Mouse (Mus musculus) neural tube, embryonic 14.5 days (tissue): ENCODE measurements around the gene Nxph1. TPM values are rescaled to one million over a fixed set of nuclear protein-coding genes. Genes with fewer than 3 reads are reported as not detected.

Source experiments
- ATAC-seq: fragments of 200-750 bp; cut with Nextera tagmentation; 2 replicates; pipeline ENCODE4 v1.8.0; 2017; ENCODE audit warnings: low read depth, mild to moderate bottlenecking, moderate TSS enrichment, moderate library complexity
- H3K27ac ChIP-seq: fragments of 300-500 bp; sonication (generic); 2 replicates; pipeline ENCODE4 v1.5.1; 2014; ENCODE audit warnings: low read depth, mild to moderate bottlenecking, control low read depth, low read length, moderate library complexity, mixed read lengths
- H3K27me3 ChIP-seq: fragments of 300-500 bp; sonication (generic); 2 replicates; pipeline ENCODE4 v1.6.1; 2014; ENCODE audit warnings: low read length; ENCODE audit not compliant: control insufficient read depth, insufficient read depth
- H3K36me3 ChIP-seq: fragments of 300-500 bp; sonication (generic); 2 replicates; pipeline ENCODE4 v1.6.1; 2014; ENCODE audit warnings: low read length, mixed read lengths; ENCODE audit not compliant: control insufficient read depth, insufficient read depth
- H3K4me1 ChIP-seq: fragments of 300-500 bp; sonication (generic); 2 replicates; pipeline ENCODE4 v1.6.1; 2014; ENCODE audit warnings: low read length; ENCODE audit not compliant: control insufficient read depth, insufficient read depth
- H3K4me2 ChIP-seq: fragments of 300-500 bp; sonication (generic); 2 replicates; pipeline ENCODE4 v1.6.1; 2014; ENCODE audit warnings: mild to moderate bottlenecking, low read depth, low read length, control low read depth
- H3K4me3 ChIP-seq: fragments of 300-500 bp; sonication (generic); 2 replicates; pipeline ENCODE4 v1.5.1; 2014; ENCODE audit warnings: low read depth, low read length, control low read depth, mixed read lengths
- H3K9ac ChIP-seq: fragments of 300-500 bp; sonication (generic); replicated peaks from 2 replicates; pipeline ENCODE4 v1.6.1; 2014; ENCODE audit warnings: low read depth, mild to moderate bottlenecking, control low read depth, low read length, mixed read lengths
- H3K9me3 ChIP-seq: fragments of 300-500 bp; sonication (generic); 2 replicates; pipeline ENCODE4 v1.6.1; 2016; ENCODE audit warnings: low read length; ENCODE audit not compliant: control insufficient read depth
- WGBS: fragments of 180-500 bp; shearing (Covaris S2); extraction: QIAGEN DNeasy Blood & Tissue Kit; methylation state at CpG from one replicate; pipeline ENCODE4 v1.1.7; 2014; 5-methylcytosine and 5-hydroxymethylcytosine counted together
- polyA plus RNA-seq: library from polyadenylated mRNA; unstranded; fragments of >200 nt; fragmentation: Nextera tagmentation; extraction: Ambion mirVana; gene quantifications from 2 replicates; pipeline ENCODE4 v1.2.1, GENCODE M21; 2014

The Nxph1 gene
- 108 and 122 TPM in 2 replicates for polyA plus RNA-seq

DNA sequence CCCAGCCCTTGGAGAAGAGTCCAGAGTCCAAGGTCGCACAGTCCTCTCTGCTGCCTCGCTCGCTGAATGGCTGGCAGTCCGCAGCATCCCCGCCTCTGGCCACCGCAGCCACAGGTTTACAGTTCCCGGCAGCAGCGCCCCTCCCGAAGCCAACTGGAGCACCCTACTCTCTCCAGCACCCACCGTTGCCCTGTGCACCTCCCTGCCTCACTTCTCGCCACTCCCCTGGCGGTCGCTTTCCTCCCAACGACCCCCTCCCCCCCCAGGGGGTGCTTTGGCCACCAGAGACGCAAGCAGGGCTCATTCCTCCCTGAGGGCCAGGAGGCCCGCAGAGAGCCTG is at the start of gene Nxph1:
TSS of gene Nxph1 (plus strand) at position 301 of the 340 bp plus-strand sequence.
- Histone ChIP-seq H3K27me3 (peaks cover 2% of the 10 kb centered on the region), H3K4me2 (peak within 1 kb of the TSS; percentile 73), H3K36me3 (no peaks in the 10 kb centered on the region), H3K4me1 (peaks cover 5% of the 10 kb centered on the region), H3K27ac (peak within 1 kb of the TSS; percentile 93), H3K9ac (peak within 1 kb of the TSS; percentile 82), H3K4me3 (peak within 1 kb of the TSS; percentile 56), H3K9me3 (no peaks in the 10 kb centered on the region)
- ATAC-seq: peak; percentile 42; the same call in 1 of the 2 replicates
- 0% methylated on average over 16 of the region's 16 CpGs for WGBS

DNA sequence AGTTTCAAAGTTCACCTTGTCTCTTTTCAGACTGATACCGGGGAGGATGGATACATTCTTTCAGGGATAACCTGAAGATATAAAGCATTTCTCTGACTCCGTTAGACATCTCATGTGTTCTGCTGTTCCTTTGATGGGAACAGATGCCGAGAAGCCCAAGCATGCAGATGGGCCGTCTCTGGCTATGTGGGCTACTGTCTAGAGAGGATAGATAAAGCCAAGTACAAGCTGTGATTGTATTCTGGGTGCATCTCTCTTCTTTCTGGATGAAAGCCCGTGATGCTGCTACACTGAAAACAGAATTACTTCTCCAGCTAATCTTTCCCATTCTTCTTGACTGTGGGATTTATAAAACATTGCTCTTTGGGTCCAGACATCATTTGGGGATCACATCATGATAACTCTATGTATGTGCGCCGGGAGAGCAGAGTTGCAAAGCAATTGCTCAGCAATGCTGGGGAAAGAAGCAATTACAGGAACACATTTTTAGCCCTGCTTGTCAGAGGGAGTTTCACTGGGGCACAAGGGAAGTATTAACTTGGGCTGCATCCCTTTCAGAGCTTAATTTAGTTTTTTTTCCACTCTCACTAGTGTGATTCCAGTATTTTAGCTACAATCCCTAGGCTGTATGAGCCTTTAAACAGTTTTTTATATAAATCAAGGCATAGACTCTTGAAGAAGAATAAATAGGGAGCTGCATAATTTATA is 48.1 kb upstream of the Nxph1 start:
- Histone ChIP-seq H3K9ac (no peak overlapping the region), H3K36me3 (no peaks in the 10 kb centered on the region), H3K4me3 (no peak overlapping the region), H3K4me2 (no peak overlapping the region), H3K9me3 (no peaks in the 10 kb centered on the region), H3K27ac (0 out of 2 replicates have a peak overlapping the region, but pooled peaks have one; percentile 35), H3K27me3 (no peaks in the 10 kb centered on the region), H3K4me1 (no peaks in the 10 kb centered on the region)
- ATAC-seq: peak; percentile 48; the same call in 1 of the 2 replicates
- 54% methylated on average over 7 of the region's 7 CpGs for WGBS

DNA sequence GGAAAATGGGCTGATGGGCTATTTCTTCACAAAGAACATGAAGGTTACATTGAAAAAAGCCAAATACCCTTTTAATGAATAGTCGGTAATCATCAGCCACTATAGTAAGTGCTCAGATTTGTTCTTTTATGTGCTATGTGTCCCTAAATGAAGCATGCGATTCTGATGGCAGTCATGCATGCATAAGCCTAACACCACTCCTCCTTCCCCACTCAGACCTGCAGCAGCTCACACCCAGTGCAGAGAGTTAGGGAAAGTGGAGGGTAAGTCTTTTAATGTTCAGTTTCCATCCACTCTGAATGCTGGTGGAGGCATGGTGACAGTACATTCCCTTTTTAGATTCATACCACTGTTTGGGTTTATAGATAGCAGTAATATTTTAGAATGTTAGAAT is 47.5 kb upstream of the Nxph1 start:
- Histone ChIP-seq H3K9me3 (no peaks in the 10 kb centered on the region), H3K4me1 (no peaks in the 10 kb centered on the region), H3K27me3 (no peaks in the 10 kb centered on the region), H3K4me2 (no peak overlapping the region), H3K36me3 (no peaks in the 10 kb centered on the region), H3K4me3 (no peak overlapping the region), H3K9ac (no peak overlapping the region), H3K27ac (no peak overlapping the region)
- ATAC-seq: peak; percentile 50; the same call in 1 of the 2 replicates
- 36% methylated on average over 2 of the region's 2 CpGs for WGBS

DNA sequence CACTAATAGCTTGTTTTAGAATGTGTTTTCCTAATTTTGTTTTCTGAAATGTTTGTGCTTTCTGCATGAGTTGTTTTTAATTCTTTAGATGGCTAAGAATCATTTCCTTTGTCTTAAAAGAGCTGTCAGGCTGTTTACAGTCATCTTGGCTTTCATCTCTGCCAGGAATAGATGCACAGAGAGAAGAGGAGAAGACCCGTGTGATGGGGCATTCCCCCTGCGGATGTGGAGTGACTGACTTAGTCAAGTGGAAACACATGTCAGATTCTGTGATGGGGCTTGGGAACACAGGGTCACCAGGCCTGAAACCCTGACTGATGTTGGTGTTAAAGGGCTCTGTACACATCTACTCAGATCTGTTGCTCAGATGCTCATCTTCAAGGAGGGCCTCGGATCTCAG is 40.3 kb upstream of the Nxph1 start:
- 75% methylated on average over 3 of the region's 3 CpGs for WGBS
- ATAC-seq: no peak
- Histone ChIP-seq H3K9ac (no peak overlapping the region), H3K27me3 (no peaks in the 10 kb centered on the region), H3K27ac (no peak overlapping the region), H3K4me3 (no peak overlapping the region), H3K4me2 (no peak overlapping the region), H3K36me3 (no peaks in the 10 kb centered on the region), H3K4me1 (no peaks in the 10 kb centered on the region), H3K9me3 (no peaks in the 10 kb centered on the region)

DNA sequence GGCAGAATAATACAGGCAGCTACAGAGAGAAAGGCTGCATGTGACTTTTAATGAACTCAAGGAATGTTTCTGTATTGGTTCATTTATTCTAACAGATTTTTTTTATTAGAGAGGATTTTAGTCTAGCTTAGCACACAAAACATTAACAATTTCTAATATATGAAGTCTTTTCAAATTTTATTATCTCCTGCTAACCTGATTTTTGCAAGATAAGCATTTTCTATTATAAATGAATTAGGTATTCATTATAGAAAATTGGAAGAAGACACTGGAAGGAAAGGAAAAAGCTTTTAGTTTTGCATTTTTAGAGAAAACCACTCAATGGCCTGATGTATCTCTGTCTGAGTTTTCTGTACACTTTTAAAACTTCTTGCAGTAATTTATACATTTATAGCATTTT is 34.8 kb upstream of the Nxph1 start:
- H3K9ac ChIP-seq: no peak overlapping the region
- ATAC-seq: no peak
- no peaks in the 10 kb centered on the region for H3K36me3 ChIP-seq
- no peak overlapping the region for H3K27ac ChIP-seq
- H3K9me3 ChIP-seq: no peaks in the 10 kb centered on the region
- H3K27me3 ChIP-seq: no peaks in the 10 kb centered on the region
- no peak overlapping the region for H3K4me2 ChIP-seq
- H3K4me1 ChIP-seq: no peaks in the 10 kb centered on the region
- H3K4me3 ChIP-seq: no peak overlapping the region

DNA sequence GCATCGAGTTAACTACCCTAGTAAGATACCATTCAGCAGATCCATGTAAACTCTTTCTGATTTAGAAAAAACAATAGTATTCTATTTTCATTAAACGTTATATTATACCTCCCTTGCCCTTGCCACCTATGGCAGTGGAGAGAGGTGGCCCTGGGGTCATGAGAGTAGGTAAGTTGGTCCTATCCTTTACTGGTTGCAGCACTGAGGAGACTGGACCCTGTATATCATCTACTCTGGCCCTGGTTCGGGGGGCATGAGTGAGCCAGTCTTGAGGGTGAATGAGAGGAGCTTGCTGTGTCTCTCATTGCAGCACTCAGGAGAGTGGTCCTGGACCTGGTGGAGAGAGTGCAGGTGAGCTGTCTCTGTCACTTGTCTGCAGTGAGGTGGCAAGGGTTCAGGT is 33.5 kb upstream of the Nxph1 start:
- Histone ChIP-seq H3K27ac (no peak overlapping the region), H3K9me3 (no peaks in the 10 kb centered on the region), H3K36me3 (no peaks in the 10 kb centered on the region), H3K9ac (no peak overlapping the region), H3K4me1 (no peaks in the 10 kb centered on the region), H3K27me3 (no peaks in the 10 kb centered on the region), H3K4me2 (no peak overlapping the region), H3K4me3 (no peak overlapping the region)
- no peak for ATAC-seq
- 95% methylated on average over 3 of the region's 3 CpGs for WGBS

DNA sequence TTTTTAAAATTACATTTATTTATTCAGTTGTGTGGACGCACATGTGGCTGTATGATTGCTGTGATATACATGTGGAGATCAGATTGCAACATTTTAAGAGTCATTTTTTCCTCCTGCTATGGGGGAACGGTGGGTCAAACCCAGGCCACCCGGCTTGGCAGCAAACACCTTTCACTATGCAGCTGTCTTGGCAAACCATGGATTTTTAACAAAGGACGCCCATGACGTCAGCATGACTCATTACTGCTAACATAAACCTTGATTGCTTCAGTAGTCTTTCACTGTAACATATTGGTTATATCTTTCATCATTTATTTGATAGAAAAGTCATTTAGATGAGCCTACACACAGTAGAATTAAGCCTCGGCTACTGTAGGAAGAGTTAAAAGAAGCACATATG is 23.8 kb upstream of the Nxph1 start:
- no peaks in the 10 kb centered on the region for H3K27me3 ChIP-seq
- no peak overlapping the region for H3K27ac ChIP-seq
- H3K4me2 ChIP-seq: no peak overlapping the region
- H3K4me3 ChIP-seq: no peak overlapping the region
- ATAC-seq: no peak
- WGBS: 77% methylated on average over 6 of the region's 6 CpGs
- no peaks in the 10 kb centered on the region for H3K9me3 ChIP-seq
- H3K36me3 ChIP-seq: no peaks in the 10 kb centered on the region
- no peaks in the 10 kb centered on the region for H3K4me1 ChIP-seq
- H3K9ac ChIP-seq: no peak overlapping the region

DNA sequence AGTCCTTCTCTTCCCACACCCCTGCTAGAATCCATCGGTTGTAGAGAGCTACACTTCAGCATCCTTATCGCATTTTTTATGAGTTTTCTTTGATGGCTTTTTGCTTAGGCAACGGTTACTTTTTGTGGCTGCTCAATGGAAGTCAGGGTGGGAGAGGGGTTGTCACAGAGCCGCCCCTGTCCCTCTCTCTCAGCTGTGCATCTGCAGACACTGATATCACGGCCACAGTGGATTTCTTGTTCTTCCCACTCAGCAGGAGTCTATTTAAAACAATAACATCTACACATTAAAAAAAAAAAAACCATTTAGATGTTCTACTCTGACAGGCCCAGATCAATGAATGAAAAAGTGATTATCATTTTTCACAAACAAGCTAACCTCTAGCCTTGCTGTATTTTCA is 13.0 kb upstream of the Nxph1 start:
- H3K9ac ChIP-seq: no peak overlapping the region
- no peaks in the 10 kb centered on the region for H3K27me3 ChIP-seq
- no peaks in the 10 kb centered on the region for H3K9me3 ChIP-seq
- no peak overlapping the region for H3K27ac ChIP-seq
- H3K4me3 ChIP-seq: no peak overlapping the region
- no peaks in the 10 kb centered on the region for H3K4me1 ChIP-seq
- 20% methylated on average over 5 of the region's 5 CpGs for WGBS
- no peak for ATAC-seq
- no peaks in the 10 kb centered on the region for H3K36me3 ChIP-seq
- no peak overlapping the region for H3K4me2 ChIP-seq

DNA sequence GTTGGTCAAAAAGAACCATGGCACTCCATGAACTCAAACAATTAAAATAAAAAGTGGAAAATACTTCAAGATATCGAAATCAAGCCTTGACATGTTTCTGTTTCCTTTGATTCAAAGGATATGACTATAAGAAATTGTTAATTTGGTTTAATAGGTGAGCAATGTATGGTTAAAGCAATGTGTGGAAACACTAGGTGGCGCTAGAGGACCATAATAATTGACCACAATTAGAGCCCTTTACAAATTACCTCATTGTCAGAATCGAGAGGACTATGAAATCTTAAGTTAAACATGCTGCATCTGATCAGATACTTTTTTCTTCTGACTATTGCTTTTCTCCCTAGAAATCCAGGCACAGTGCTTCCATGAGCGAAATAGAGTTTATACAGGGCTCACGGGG is 12.5 kb upstream of the Nxph1 start:
- Histone ChIP-seq H3K36me3 (no peaks in the 10 kb centered on the region), H3K4me3 (no peak overlapping the region), H3K4me2 (peak overlapping the region; percentile 27; the same call in 1 of the 2 replicates), H3K4me1 (no peaks in the 10 kb centered on the region), H3K27ac (no peak overlapping the region; the same call in 1 of the 2 replicates), H3K9ac (no peak overlapping the region), H3K27me3 (no peaks in the 10 kb centered on the region), H3K9me3 (no peaks in the 10 kb centered on the region)
- ATAC-seq: peak; percentile 90
- whole genome bisulfite sequencing: 14% methylated on average over 5 of the region's 5 CpGs
